Mouse (Mus musculus): ENCODE data around the gene Dao.

The Dao gene

DNA sequence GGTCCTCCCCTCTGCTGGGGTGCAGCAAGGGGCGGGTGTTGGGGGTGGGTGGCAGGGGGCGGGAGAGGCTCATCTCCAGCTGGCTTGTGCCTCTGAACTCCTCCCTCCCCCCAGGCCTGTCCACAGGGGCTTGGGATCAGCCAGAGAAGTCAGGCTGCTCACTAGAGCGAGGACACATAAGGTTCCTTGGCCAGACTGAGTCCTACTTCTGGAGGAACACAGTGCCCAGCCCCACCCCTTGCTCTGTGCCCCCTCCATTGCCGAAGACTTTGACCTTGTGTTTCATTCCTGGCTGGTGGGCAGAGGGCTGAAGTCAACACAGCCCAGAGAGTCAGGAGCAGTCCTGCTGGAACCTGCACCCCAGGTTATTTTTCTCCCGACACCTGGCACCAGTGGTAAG is at the start of gene Dao:
Gene Dao, plus strand, starts transcription at position 162 of the 400 bp plus-strand sequence.
- peak; percentile 96 for DNase-seq

DNA sequence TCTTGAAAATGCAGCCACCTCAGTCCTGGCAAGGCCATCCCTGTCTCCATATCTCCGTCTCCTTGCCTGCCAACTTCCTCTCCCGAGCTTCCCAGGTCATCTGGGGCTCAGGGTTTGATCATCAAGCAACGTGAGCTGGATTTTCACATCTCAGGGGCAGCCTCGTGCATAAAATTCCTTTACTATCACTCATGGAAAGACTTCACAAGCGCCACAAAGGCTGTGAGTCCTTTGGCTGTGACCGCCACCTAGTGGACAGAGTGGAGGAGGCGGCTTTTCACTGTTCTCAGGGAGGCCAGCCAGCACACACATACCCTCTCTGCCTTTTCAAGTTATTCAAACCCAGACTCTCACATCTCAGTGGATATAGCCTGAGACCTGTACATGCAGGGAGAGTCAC is 49.1 kb upstream of the Dao start:
- DNase-seq, result peak; percentile 84

GRCm38 (mm10) chr5:113955281-113955680 is 48.2 kb upstream of the Dao start:
- no peak for DNase-seq

GRCm38 (mm10) chr5:113955691-113956090 is 47.8 kb upstream of the Dao start:
- no peak for DNase-seq

- peak; percentile 89 for DNase-seq
Observed at GRCm38 (mm10) chr5:113956510-113956909, 47.0 kb upstream of the Dao start.

- DNase-seq, result no peak
Observed at GRCm38 (mm10) chr5:113959039-113959438, 44.5 kb upstream of the Dao start.

DNA sequence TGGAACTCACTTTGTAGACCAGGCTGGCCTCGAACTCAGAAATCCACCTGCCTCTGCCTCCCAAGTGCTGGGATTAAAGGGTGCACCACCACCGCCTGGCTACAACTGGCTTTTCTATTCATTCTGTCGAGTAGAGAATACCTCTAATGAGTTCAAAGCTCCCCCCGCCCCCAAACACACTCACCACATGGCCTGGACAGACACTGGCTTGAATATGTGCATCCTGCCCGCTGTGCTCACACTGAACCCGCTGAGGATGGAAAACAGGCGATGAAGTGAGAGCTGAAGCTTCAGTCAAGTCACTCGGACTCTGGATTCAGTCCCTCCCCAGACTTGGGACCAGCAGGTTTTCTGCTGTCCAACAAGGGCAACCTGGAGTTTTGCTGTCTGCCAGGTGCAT is 43.1 kb upstream of the Dao start:
- DNase-seq, result no peak

- no peak for DNase-seq
Observed at GRCm38 (mm10) chr5:113961776-113962175, 41.7 kb upstream of the Dao start.

DNA sequence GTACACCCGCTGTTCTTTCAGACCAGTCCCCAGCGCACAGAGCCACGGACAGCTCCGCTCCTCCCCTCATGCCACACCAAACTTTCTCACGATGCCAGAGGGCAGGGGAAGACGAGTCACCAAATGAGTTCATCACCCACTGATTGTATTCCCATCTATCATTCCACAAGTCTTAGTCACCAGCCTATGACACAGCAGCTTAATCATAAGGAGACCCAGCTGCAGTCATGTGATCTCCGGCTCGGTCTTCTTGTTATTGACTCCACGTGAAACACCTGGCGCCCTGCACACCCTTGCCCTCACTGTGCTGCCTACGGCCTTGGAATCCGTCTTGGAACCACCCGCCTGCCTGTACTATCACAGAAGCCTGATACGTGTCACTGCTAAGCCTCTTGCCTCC is 38.5 kb upstream of the Dao start:
- no peak for DNase-seq

- no peak for DNase-seq
Observed at GRCm38 (mm10) chr5:113965659-113966185, 37.8 kb upstream of the Dao start.

GRCm38 (mm10) chr5:113966452-113967150 is 36.9 kb upstream of the Dao start:
- no peak for DNase-seq

DNA sequence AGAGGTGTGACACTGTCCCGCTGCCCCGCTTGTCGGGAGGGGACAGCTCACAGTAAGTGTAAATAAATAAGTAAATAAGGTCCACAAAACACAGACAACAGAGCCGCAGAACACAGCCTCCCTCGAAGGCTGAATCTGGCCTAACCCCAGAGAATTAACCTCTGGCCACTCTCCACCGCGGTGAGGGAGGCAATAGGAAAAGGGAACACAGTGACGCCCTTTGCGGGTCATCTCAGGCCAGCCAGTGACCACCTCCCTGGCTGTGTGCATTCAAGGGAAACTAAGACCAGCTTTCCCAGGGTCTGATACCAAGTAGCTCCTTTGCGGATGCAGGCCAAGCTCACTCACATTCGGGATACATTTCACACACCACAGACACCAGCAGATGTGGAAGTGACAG is 35.1 kb upstream of the Dao start:
- peak; percentile 75 for DNase-seq

- peak; percentile 43 for DNase-seq
Observed at GRCm38 (mm10) chr5:113971434-113971960, 32.0 kb upstream of the Dao start.

- DNase-seq, result peak; percentile 77
Observed at GRCm38 (mm10) chr5:113972589-113973515, 30.7 kb upstream of the Dao start.

- DNase-seq, result no peak
Observed at GRCm38 (mm10) chr5:113973790-113974189, 29.7 kb upstream of the Dao start.

GRCm38 (mm10) chr5:113974576-113974975 is 28.9 kb upstream of the Dao start:
- DNase-seq, result no peak

- DNase-seq, result peak; percentile 85
Observed at GRCm38 (mm10) chr5:113975538-113976215, 27.8 kb upstream of the Dao start.

DNA sequence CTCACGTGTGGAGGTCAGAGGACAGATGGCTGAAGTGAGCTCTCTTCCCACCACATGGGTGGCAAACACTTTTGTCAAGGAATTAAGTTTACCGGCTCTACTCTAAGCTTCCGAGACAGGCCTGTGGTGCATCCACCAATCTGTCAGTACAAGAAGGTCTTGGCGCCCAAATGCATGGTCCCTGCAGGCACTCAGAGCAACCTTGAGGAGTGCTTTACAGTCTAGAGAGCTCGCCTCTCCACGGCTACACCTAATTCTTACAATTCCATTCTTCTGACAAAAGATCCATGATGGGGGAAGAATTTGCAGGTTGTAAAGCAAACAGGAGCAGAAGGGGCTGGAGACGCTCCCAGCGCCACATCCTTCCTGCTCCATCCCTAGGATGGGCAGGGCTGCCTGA is 26.9 kb upstream of the Dao start:
- DNase-seq, result no peak

GRCm38 (mm10) chr5:113977309-113977708 is 26.2 kb upstream of the Dao start:
- DNase-seq, result no peak

GRCm38 (mm10) chr5:113980511-113980910 is 23.0 kb upstream of the Dao start:
- no peak for DNase-seq

GRCm38 (mm10) chr5:113981171-113981570 is 22.3 kb upstream of the Dao start:
- DNase-seq, result no peak

GRCm38 (mm10) chr5:113981843-113982242 is 21.7 kb upstream of the Dao start:
- no peak for DNase-seq

DNA sequence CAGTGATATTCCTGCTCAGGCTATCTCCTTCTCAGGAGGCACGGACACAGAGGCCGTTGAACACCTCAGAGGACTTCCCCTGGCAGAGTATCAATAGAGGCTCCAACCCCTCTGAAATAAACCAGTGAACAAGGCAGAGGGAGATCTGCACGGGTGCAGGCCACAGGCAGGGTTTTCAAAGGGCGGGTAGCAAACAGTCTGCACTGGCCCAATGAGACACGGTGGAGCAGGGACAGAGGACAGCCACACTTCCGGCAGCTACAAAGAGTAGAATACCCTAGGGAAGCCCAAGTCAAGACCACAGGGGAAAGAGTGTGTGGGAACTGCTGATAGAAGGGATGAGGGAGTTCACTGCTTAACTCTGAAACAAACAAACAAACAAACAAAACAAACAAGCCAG is 20.0 kb upstream of the Dao start:
- DNase-seq, result no peak
